Mouse (Mus musculus): ENCODE results near the gene Dcpp2. TPM values are rescaled to one million over a fixed set of nuclear protein-coding genes. Genes with fewer than 3 reads are reported as not detected.
"Not testable (repeated sequence)": the region's sequence is repeated elsewhere in the genome, so short reads cannot be mapped to it uniquely, and the experiment has no call there.

Gene Dcpp2
- polyA plus RNA-seq, 1 experiment from 2014 or later = not detected

DNA sequence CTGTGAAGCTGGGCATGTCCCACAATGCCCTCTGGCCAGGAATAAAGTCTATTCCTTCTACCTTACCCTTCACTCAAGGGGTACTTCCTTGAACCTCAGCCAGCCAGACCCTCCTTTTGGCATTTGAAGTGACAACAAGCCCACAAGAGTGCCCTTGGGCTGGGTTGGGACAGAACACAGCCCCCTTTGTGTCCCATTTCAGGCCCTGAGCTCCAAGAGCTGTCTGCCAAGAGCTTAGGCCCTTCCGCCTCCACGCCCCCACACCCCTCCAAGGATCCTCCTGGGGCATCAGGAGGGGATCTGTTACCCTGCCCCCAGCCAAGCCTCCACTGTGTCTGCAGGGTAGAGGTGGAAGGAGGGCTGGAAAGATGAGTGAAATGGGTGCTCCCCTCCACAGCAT lies 3.5 kb upstream of the Dcpp2 start:
- 81% methylated on average over 2 of the region's 2 CpGs for WGBS
- no peak overlapping the region for H3K4me2 ChIP-seq
- H3K9me3 ChIP-seq (ENCODE audit: control insufficient read depth, low read length) = no peaks in the 10 kb centered on the region
- no peak overlapping the region for H3K4me3 ChIP-seq (ENCODE audit: low read depth, low read length)
- no peak for ATAC-seq (replicated peaks; ENCODE audit: low FRiP score)
- H3K9ac ChIP-seq (ENCODE audit: low read depth, low read length) = no peak overlapping the region
- H3K4me1 ChIP-seq (replicated peaks; ENCODE audit: control insufficient read depth, insufficient read depth, low read length) = no peaks in the 10 kb centered on the region
- DNase-seq (ENCODE audit: low spot score) = no peak
- no peaks in the 10 kb centered on the region for H3K27me3 ChIP-seq (replicated peaks; ENCODE audit: control insufficient read depth, insufficient read depth, low read length)
- H3K27ac ChIP-seq (ENCODE audit: low read depth, low read length) = no peak overlapping the region
- H3K36me3 ChIP-seq (ENCODE audit: control insufficient read depth, insufficient read depth, low read length) = no peaks in the 10 kb centered on the region

GRCm38 (mm10) chr17:23917158-23917557 lies 36.5 kb downstream of the Dcpp2 start, which contains the start of gene Dcpp3:
Dcpp3 (plus strand) TSS chr17:23917458.
- not testable (repeated sequence) for H3K4me3 ChIP-seq (ENCODE audit: low read depth, low read length); H3K9me3 ChIP-seq (ENCODE audit: control insufficient read depth, low read length); H3K4me2 ChIP-seq; H3K9ac ChIP-seq (ENCODE audit: low read depth, low read length); ATAC-seq (replicated peaks; ENCODE audit: low FRiP score); DNase-seq (ENCODE audit: low spot score); H3K27me3 ChIP-seq (replicated peaks; ENCODE audit: control insufficient read depth, insufficient read depth, low read length); H3K27ac ChIP-seq (ENCODE audit: low read depth, low read length); H3K36me3 ChIP-seq (ENCODE audit: control insufficient read depth, insufficient read depth, low read length); H3K4me1 ChIP-seq (replicated peaks; ENCODE audit: control insufficient read depth, insufficient read depth, low read length)
- WGBS = 49% methylated on average over 4 of the region's 4 CpGs

DNA sequence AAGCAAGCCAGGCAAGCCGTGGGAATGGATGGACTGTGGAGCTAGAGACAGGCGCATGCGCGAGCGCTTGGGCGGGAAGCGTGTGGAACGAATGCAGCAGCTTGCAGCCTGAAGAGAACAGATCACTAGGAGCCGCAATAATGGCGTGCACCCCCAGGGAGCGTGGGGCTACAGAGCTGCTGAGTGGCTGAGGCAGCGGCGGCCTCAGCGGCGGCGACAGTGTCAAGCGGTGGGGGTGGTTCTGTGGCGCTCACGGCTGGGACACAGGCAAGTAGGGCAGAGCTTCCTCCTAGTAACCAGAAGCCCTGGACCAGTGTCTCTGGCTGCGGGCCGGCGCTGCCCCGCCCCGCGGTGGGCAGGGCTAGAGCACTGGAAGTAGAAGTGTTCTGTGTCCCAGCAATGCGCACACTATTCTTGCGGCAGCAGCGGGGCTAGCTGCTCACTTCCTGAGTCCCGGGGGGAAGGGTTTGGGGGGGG lies 43.9 kb downstream of the Dcpp2 start:
- Histone ChIP-seq H3K4me2 (peak overlapping the region; percentile 95), H3K4me1 (replicated peaks; ENCODE audit: control insufficient read depth, insufficient read depth, low read length) (0 out of 2 replicates have a peak, but pooled peaks cover 3% of the 10 kb centered on the region), H3K27ac (ENCODE audit: low read depth, low read length) (peak overlapping the region; percentile 68), H3K27me3 (replicated peaks; ENCODE audit: control insufficient read depth, insufficient read depth, low read length) (no peaks in the 10 kb centered on the region), H3K36me3 (ENCODE audit: control insufficient read depth, insufficient read depth, low read length) (no peaks in the 10 kb centered on the region), H3K9me3 (ENCODE audit: control insufficient read depth, low read length) (no peaks in the 10 kb centered on the region), H3K4me3 (ENCODE audit: low read depth, low read length) (peak overlapping the region; percentile 61), H3K9ac (ENCODE audit: low read depth, low read length) (peak overlapping the region; percentile 78)
- DNase-seq (ENCODE audit: low spot score) (peak; percentile 90), ATAC-seq (replicated peaks; ENCODE audit: low FRiP score) (peak; percentile 99)
- 2% methylated on average over 29 of the region's 29 CpGs for WGBS

DNA sequence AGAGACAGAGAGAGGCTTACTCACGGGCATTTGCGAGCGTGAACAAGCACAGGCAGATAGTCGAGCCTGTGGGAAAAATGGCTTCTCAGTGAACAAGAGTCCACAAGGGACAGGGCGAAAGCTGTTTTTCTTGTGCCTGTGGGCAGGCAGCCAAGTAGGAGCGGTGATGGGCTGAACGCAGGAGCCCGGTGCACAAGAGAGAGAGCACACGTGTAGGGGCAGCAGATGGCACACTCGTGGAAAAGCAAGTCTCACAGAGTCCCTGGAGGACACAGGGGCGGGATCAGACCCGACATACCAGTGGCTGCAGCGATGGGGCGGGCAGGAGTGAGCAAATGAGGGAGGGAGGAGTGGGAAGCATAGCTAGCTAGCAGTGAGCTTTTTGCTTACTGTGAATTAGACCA lies 44.4 kb downstream of the Dcpp2 start:
- Histone ChIP-seq H3K9ac (ENCODE audit: low read depth, low read length) (peak overlapping the region; percentile 78), H3K27ac (ENCODE audit: low read depth, low read length) (peak overlapping the region; percentile 68), H3K4me1 (replicated peaks; ENCODE audit: control insufficient read depth, insufficient read depth, low read length) (0 out of 2 replicates have a peak, but pooled peaks cover 3% of the 10 kb centered on the region), H3K4me2 (peak overlapping the region; percentile 95), H3K9me3 (ENCODE audit: control insufficient read depth, low read length) (no peaks in the 10 kb centered on the region), H3K4me3 (ENCODE audit: low read depth, low read length) (peak overlapping the region; percentile 61), H3K36me3 (ENCODE audit: control insufficient read depth, insufficient read depth, low read length) (no peaks in the 10 kb centered on the region), H3K27me3 (replicated peaks; ENCODE audit: control insufficient read depth, insufficient read depth, low read length) (no peaks in the 10 kb centered on the region)
- DNase-seq (ENCODE audit: low spot score) = peak; percentile 71
- peak; percentile 71 for ATAC-seq (replicated peaks; ENCODE audit: low FRiP score)
- 1% methylated on average over 14 of the region's 14 CpGs for WGBS

- DNase-seq (ENCODE audit: low spot score) (no peak), ATAC-seq (replicated peaks; ENCODE audit: low FRiP score) (no peak)
- Histone ChIP-seq H3K4me3 (ENCODE audit: low read depth, low read length) (no peak overlapping the region), H3K9ac (ENCODE audit: low read depth, low read length) (no peak overlapping the region), H3K27ac (ENCODE audit: low read depth, low read length) (no peak overlapping the region), H3K27me3 (replicated peaks; ENCODE audit: control insufficient read depth, insufficient read depth, low read length) (no peaks in the 10 kb centered on the region), H3K9me3 (ENCODE audit: control insufficient read depth, low read length) (no peaks in the 10 kb centered on the region), H3K4me2 (no peak overlapping the region), H3K36me3 (ENCODE audit: control insufficient read depth, insufficient read depth, low read length) (no peaks in the 10 kb centered on the region), H3K4me1 (replicated peaks; ENCODE audit: control insufficient read depth, insufficient read depth, low read length) (no peaks in the 10 kb centered on the region)
- 39% methylated on average over 5 of the region's 5 CpGs for WGBS
Measured at GRCm38 (mm10) chr17:23931157-23931556, 50.5 kb downstream of the Dcpp2 start.

- Histone ChIP-seq H3K4me3 (ENCODE audit: low read depth, low read length) (no peak within 1 kb of the TSS), H3K9ac (ENCODE audit: low read depth, low read length) (no peak within 1 kb of the TSS)
- no peak for ATAC-seq (replicated peaks; ENCODE audit: low FRiP score)
Measured at GRCm38 (mm10) chr17:23941372-23941771, 60.7 kb downstream of the Dcpp2 start, which contains the start of gene Sbp. Sbp (plus strand) TSS chr17:23941672.

GRCm38 (mm10) chr17:23947486-23947885 lies 66.8 kb downstream of the Dcpp2 start:
- not testable (repeated sequence) for H3K27me3 ChIP-seq (replicated peaks; ENCODE audit: control insufficient read depth, insufficient read depth, low read length); H3K4me2 ChIP-seq; H3K4me1 ChIP-seq (replicated peaks; ENCODE audit: control insufficient read depth, insufficient read depth, low read length); H3K36me3 ChIP-seq (ENCODE audit: control insufficient read depth, insufficient read depth, low read length); DNase-seq (ENCODE audit: low spot score); H3K9me3 ChIP-seq (ENCODE audit: control insufficient read depth, low read length); ATAC-seq (replicated peaks; ENCODE audit: low FRiP score); H3K27ac ChIP-seq (ENCODE audit: low read depth, low read length); H3K9ac ChIP-seq (ENCODE audit: low read depth, low read length); H3K4me3 ChIP-seq (ENCODE audit: low read depth, low read length)
- WGBS = 72% methylated on average over 4 of the region's 4 CpGs

More at GRCm38 (mm10) chr17:23941372-23941771, 60.7 kb downstream of the Dcpp2 start, which contains the start of gene Sbp:
- Histone ChIP-seq H3K36me3 (ENCODE audit: control insufficient read depth, insufficient read depth, low read length) (no peaks in the 10 kb centered on the region), H3K4me1 (replicated peaks; ENCODE audit: control insufficient read depth, insufficient read depth, low read length) (no peaks in the 10 kb centered on the region), H3K27me3 (replicated peaks; ENCODE audit: control insufficient read depth, insufficient read depth, low read length) (no peaks in the 10 kb centered on the region), H3K27ac (ENCODE audit: low read depth, low read length) (no peak within 1 kb of the TSS), H3K4me2 (no peak within 1 kb of the TSS), H3K9me3 (ENCODE audit: control insufficient read depth, low read length) (no peaks in the 10 kb centered on the region)
- no peak for DNase-seq (ENCODE audit: low spot score)

DNA sequence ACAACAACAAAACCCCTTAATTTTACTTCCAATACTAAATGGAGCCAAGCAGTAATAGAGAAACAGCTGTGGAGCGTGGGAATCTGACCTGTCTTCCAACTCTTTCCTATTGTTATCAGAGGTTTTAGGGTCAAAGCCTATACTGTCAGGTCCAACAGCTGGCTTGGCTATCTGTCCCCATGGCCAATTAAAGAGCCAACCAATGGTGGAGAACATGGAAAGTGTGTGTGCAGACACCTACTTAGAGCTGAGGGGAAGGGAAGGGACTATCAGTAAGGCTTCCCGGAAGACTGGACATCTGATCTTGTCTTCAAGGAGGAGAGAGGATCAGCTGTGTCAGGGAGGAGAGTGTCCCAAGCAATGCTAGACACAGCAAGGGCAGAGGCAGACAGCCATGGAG lies 68.4 kb downstream of the Dcpp2 start:
- Histone ChIP-seq H3K36me3 (ENCODE audit: control insufficient read depth, insufficient read depth, low read length) (no peaks in the 10 kb centered on the region), H3K4me1 (replicated peaks; ENCODE audit: control insufficient read depth, insufficient read depth, low read length) (no peaks in the 10 kb centered on the region), H3K27me3 (replicated peaks; ENCODE audit: control insufficient read depth, insufficient read depth, low read length) (no peaks in the 10 kb centered on the region), H3K27ac (ENCODE audit: low read depth, low read length) (no peak overlapping the region), H3K4me2 (no peak overlapping the region), H3K9ac (ENCODE audit: low read depth, low read length) (no peak overlapping the region), H3K4me3 (ENCODE audit: low read depth, low read length) (no peak overlapping the region), H3K9me3 (ENCODE audit: control insufficient read depth, low read length) (no peaks in the 10 kb centered on the region)
- WGBS = 77% methylated on average over 2 of the region's 2 CpGs
- ATAC-seq (replicated peaks; ENCODE audit: low FRiP score) (no peak), DNase-seq (ENCODE audit: low spot score) (no peak)
